Mouse (Mus musculus) cerebellum, adult 9-11 months (tissue): ENCODE measurements at regions not wholly inside any gene's neighbourhood (a gene's known extent, or its start where the extent isn't known, plus 50 kb on each side); places are given as distances from the start of the nearest gene placed in this dataset.

Experiments used
- DNase-seq: peaks from one replicate; pipeline ENCODE4 v3.0.0; 2022

- DNase-seq: no peak
These were observed 216.6 kb upstream of the Kif2a start for GRCm38 (mm10) chr13:107238364-107239034.

DNA sequence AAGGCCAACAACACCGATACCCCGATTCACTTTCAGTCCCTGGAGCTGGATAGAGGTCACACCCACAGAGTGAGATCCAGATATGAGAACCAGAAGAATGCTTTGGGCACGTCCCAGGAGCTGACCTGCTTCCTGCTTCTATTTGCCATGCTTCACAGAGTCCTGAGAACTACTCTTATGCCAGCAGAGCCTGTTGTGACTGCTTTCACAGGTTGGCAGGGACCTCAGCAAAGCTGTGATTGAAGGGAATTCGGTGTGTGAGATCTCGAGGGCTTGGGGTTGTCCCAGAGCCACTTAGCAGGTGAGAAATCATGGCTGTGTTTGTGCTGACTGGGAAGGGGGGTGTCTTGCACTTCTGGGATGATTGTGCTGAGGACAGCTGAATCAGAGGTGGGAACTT is 197.5 kb upstream of the Kif2a start:
- DNase-seq: peak; percentile 18

DNA sequence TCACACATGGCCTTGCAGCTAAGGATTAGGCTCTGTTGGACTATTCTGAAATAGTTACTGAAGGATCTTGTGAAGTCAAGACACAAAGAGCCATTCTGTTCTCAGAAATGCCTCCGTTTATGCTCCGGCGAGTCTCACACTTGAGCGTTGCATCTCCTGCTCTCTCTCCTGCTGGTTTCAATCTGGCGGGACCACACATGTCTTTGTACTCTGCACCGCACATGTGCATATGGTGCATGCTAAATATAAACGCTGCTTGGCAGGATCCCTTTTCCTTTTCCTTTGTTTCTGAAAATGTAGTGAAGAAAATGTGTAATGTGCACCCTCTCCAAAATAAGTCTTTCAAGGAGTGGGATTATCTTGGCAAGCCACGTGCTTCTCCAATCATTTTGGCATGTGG is 196.4 kb upstream of the Kif2a start:
- DNase-seq: peak; percentile 74

DNA sequence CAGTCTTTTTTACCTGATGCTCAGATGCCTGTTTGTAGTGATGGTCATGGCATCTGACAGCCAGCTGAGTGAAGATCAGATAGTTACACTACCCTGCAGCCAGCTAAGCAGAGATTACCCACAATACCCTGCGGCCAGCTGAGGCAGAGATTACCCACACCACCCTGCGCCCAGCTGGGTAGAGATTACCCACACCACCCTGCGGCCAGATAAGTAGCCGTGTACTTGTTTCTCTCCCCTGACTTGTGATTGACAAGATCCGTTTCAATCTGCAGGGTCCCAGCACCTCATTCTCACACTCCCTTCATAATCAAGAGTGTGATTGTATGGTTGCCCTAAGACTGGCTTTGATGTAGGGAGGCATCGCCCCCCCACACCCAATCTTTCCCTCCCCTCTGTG is 195.9 kb upstream of the Kif2a start:
- no peak for DNase-seq

DNA sequence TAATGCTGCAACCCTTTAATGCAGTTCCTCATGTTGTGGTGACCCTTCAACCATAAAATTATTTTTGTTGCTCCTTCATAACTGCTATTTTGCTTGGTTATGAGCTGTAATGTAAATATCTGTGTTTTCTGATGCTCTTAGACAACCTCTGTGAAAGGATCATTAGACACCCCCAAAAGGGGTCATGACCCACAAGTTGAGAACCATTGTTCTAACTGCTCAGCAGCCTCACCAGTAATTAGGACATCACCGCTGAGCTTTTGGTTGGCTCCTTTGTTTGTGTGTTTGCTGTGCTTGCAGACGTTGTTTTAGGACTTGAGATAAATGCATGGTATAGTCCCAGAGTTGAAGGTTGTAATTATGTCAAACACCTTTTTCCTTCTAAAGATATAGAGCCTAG is 191.4 kb upstream of the Kif2a start:
- no peak for DNase-seq

GRCm38 (mm10) chr13:107210676-107211075 is 188.8 kb upstream of the Kif2a start:
- peak; percentile 46 for DNase-seq

GRCm38 (mm10) chr13:107207354-107208181 is 185.6 kb upstream of the Kif2a start:
- peak; percentile 21 for DNase-seq

GRCm38 (mm10) chr13:107199875-107200274 is 177.9 kb upstream of the Kif2a start:
- no peak for DNase-seq

DNA sequence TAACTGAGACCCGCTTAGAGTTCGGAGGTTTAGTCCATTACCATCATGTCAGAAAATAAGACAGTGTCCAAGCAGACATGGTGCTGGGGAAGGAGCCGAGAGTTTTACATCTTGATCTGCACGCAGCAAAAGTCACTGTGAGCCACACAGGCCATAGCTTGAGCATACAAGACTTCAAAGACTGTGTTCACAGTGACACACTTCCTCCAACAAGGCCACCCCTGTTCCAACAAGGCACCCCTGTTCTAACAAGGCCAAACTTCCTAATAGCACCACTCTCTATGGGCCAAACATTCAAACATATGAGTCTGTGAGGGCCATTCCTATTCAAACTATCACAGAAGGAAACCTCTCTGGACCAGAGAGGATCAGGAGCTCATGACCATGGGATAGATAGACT is 171.5 kb upstream of the Kif2a start:
- no peak for DNase-seq

DNA sequence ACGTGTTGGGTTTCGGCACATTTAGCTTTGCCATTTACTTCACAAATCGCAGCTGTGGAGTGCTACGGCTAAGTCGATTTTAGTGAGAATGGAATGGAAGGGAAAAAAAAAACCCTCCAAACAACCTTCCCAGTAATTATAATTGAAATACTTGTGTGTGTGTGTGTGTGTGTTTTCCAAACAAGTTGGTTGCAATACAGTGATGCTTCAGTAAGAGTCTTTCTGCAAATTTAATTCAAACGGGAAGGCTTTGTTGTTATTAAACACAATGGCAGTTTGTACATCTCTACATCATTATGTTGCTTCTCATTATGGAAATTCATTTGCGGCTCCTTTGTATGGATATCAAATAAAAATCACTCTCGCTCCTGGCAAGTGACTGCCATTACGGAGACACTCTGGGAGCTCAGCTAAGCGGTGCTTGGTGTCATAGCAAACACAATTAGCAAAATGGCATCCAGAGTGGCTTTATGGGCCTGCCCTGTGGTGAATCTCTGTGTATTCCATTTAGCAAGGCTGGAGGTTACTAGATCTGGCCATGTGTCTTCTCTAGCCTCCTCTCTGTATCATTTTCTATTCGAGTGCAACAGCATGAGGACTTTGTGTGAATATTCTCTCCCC is 165.4 kb upstream of the Kif2a start:
- no peak for DNase-seq

DNA sequence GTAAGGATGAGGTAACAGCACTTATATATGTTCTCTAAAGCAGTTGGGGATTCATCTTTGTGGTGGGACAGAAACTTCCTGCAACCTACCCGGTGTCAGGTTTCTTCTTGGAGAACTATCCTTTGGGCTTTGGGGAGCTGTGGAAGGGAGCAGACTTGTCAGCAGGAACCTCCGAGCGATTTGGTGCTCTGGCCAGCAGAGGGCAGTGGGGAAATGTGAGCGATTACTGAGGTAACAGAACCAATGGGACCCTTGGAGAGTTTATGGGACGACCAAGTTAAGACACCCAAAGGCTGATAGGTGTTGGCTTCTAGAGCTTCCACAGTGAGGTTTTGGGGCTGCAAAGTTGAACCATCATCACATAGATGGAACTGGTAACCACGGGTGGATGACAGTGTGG is 160.6 kb upstream of the Kif2a start:
- DNase-seq: peak; percentile 35

GRCm38 (mm10) chr13:107179551-107179950 is 157.6 kb upstream of the Kif2a start:
- no peak for DNase-seq

- no peak for DNase-seq
These were observed 155.7 kb upstream of the Kif2a start for GRCm38 (mm10) chr13:107177595-107177994.

DNA sequence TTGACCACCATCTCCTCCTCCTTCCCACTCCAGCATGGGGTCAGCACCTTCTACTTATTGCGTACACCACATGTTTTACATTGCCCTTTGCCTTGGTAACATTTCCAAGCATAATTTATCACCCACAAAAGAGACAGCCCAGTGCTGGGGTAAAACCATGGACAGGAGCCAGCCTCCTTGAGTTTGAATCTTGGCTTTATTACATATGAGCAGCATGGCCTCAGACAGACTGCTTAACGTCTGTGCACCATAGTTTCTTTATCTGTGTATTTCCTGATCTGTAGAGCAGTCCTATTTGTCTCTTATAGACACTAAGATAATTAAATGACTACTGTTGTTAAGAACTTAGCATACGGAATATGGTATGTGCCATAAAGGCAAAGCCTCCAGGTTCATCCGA is 154.0 kb upstream of the Kif2a start:
- no peak for DNase-seq

DNA sequence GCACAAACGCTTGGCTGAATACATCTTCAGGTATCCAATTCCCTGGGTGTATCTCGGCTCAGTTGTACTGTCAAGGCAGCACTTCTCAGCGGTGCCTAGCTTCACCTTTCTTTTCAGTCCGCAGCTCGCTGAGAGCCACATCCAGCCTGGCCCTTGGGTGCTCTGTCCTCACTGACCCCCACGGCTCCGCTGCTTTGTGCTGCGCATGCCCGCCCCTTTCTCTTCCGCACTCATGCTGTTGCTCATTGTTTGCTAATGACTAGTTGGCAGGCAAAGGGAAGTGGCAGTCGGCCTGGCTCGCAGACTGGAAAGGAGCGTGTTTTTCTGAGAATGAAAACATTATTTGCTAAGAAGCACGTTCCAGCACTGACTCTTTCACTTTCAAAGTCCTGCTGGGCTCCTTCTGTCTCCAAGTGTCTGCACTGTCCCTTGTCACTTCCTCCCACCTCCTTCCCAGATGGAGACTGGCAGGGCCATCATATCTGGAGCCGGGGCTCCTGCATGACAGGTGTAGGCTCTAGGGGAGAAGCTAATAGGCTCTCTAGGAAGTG is 146.7 kb upstream of the Kif2a start:
- peak; percentile 86 for DNase-seq

DNA sequence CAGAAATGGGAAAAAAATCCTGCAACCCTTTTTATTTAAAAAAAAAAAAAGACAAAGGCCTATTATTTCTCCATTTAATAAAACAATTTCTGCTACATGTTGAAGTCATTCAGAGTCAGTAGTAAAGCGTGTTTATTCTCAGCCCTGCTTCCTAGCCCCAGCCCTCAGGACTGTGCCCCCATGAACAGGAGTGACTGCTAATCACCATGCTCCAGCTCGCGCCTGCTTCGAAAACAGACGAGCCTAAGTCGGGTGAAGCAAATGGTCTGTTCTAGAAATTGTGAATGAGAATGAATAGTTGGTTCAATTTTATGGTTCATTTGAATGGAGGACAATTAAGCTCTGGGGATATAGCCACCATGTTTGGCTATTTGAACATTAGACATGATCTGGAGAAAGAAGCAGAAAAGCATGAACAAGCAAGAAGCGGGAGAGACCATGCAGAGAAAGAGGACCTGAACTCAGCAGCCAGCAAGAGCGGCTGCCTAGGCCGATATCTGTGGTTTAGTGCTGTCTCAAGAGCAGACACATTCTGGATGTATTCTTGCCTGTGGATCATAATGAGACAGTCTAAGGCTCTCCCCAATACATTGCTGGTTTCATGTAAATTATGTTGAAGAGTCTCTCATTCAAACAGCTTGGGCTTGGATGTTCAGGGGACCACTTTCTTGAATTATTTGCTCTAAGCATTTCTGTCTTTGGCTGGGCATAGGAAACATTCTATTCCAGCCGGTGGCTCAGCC is 146.1 kb upstream of the Kif2a start:
- DNase-seq: no peak

GRCm38 (mm10) chr13:107151548-107151947 is 129.6 kb upstream of the Kif2a start:
- DNase-seq: no peak

DNA sequence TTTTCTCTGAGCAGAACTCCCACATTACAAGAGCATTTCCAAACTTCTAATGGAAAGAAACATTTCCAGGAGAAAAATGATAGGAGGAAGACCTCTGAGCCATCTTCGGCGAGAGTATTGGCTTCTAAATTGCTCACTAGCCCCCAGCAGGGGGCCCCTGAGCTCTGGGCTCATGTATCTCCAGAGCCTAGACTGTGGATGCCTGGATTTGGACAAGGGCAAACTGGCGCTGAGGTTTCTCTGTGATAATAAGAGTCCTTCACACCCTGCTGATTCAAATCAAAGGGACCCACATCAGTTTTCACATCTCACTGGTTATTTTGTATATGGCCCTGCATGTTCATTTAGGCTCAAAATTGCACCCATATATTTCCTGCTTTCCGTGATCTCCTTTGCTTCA is 119.3 kb upstream of the Kif2a start:
- no peak for DNase-seq

GRCm38 (mm10) chr13:107134125-107134524 is 112.2 kb upstream of the Kif2a start:
- DNase-seq: no peak

GRCm38 (mm10) chr13:107126636-107127035 is 104.7 kb upstream of the Kif2a start:
- no peak for DNase-seq

DNA sequence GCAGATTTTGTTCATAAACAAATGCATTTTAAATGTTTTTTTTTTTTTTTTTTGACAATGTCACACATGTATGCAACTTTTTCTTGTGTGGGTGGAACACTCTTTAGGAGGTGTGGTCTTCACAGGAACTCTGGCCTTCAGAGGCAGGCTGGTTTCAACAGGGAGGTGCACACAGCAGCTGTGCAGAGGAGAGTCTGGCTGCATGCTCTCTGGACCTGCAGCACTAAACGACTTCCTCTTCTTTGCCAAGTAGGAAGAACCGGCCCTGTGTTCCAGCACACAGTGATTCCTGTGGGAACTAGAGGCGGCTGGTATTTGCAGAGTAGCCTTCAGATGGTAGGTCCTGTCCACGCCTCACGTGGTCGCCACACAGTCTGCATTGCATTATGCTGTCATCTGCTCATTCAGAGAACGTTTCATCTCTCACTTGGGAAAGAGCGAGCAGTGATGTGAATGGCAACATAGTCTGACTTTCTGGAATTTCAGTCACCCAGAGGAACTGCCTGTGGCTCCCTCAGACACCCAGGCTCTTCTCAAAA is 102.3 kb upstream of the Kif2a start:
- no peak for DNase-seq

DNA sequence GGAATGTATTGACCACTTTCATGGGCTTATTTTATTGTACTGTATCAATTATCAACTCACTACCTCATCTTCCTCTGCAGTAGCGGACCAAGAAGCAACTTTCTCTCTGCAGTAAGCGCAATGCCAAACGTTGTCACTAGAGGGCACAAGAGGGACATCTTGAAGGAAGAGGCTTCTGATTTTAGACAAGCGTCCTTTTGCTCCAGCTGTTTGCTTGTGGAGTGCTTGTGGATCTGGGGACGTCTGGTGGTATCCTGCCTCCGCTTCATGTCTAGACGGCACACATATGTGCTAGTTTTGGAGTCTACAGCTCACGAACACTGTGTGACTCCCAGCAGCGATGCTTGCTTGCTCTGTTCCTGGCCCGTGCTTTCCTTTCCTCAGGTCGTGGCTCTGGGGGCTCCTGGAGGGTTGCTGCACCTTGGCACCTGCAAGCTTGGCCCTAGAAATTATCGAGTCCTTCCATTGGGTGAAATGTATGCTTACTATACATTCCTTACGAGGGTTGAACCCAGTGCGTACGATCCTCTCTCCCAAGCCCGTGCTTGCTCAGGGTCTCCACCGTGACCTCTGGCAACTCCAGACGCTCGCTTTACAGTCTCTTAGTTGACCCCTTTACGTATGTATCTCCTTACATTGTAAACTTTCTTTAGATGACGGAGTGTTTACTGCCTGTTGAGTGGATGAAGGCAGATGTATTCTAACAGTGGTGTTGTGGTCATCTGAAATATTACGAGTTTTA is 92.2 kb upstream of the Kif2a start:
- peak; percentile 62 for DNase-seq
